9 mouse cellular contexts compared by ENCODE assay signal in genomic region chr4:133058513-133059480, GRCm38 (mm10). TPM values are rescaled to one million over a fixed set of nuclear protein-coding genes. Genes with fewer than 3 reads are reported as not detected.
DNase-seq lines count a peak whose midpoint lies in the region; ATAC-seq and TF ChIP-seq lines count a peak whose summit lies in the region.
"Had no signal": no experiment of that assay in that cellular context is flagged by ENCODE, and none has a peak within 500 bp of the region (broad histone marks: within the 10 kb centered on the region; RNA-seq: fewer than 3 reads in every experiment).

No protein-coding gene starts in this region.

- no peak for TF ChIP-seq CTCF in stomach, postnatal 0 days (IDR thresholded peaks at IDR 0.05; ENCODE audit: low read depth)

- peak overlapping the region; percentile 3; the same call in 1 of the 2 replicates for H3K4me2 ChIP-seq in heart, embryonic 11.5 days
- H3K4me2 ChIP-seq in neural tube, embryonic 11.5 days (ENCODE audit: low read depth): no peak overlapping the region
- no peak overlapping the region for H3K4me2 ChIP-seq in limb, embryonic 15.5 days
- no peak overlapping the region; the same call in 1 of the 2 replicates for H3K4me2 ChIP-seq in stomach, postnatal 0 days (replicated peaks; ENCODE audit: low read depth)

- H3K36me3 ChIP-seq in heart, embryonic 11.5 days (ENCODE audit: control insufficient read depth, insufficient read depth, low read length): peaks cover 32% of the 10 kb centered on the region
- H3K36me3 ChIP-seq in neural tube, embryonic 11.5 days (ENCODE audit: control insufficient read depth, insufficient read depth, low read length): peaks cover 25% of the 10 kb centered on the region
- peaks cover 62% of the 10 kb centered on the region for H3K36me3 ChIP-seq in limb, embryonic 15.5 days
- peaks cover 20% of the 10 kb centered on the region for H3K36me3 ChIP-seq in stomach, postnatal 0 days (ENCODE audit: control insufficient read depth, insufficient read depth, low read length)

- H3K4me3 ChIP-seq in heart, embryonic 11.5 days (ENCODE audit: low read depth, low read length): no peak overlapping the region
- H3K4me3 ChIP-seq in neural tube, embryonic 11.5 days (ENCODE audit: low read depth, low read length): no peak overlapping the region
- no peak overlapping the region for H3K4me3 ChIP-seq in limb, embryonic 15.5 days
- no peak overlapping the region for H3K4me3 ChIP-seq in stomach, postnatal 0 days (ENCODE audit: low read depth, low read length)

- H3K9me3 ChIP-seq in heart, embryonic 11.5 days (replicated peaks; ENCODE audit: control insufficient read depth, low read length): no peaks in the 10 kb centered on the region
- H3K9me3 ChIP-seq in neural tube, embryonic 11.5 days (ENCODE audit: control insufficient read depth, low read length): no peaks in the 10 kb centered on the region
- H3K9me3 ChIP-seq in limb, embryonic 15.5 days: no peaks in the 10 kb centered on the region
- H3K9me3 ChIP-seq in stomach, postnatal 0 days (ENCODE audit: control insufficient read depth, low read length): no peaks in the 10 kb centered on the region

- no peak for DNase-seq in heart, adult 8-10 months (ENCODE audit: low spot score)
- no peak for DNase-seq in neural tube, embryonic 11.5 days (ENCODE audit: low spot score)
- no peak for DNase-seq in neural tube, embryonic 10.5 days (ENCODE audit: extremely low spot score, low spot score)
- no peak for DNase-seq in stomach, postnatal 0 days (ENCODE audit: low spot score)
- no peak for DNase-seq in cerebellum, postnatal 25 days
- DNase-seq in gastrocnemius, postnatal 10 days: no peak

- peak overlapping the region; percentile 1 for H3K9ac ChIP-seq in heart, embryonic 11.5 days (ENCODE audit: low read depth, low read length)
- no peak overlapping the region for H3K9ac ChIP-seq in neural tube, embryonic 11.5 days (ENCODE audit: low read length)
- no peak overlapping the region for H3K9ac ChIP-seq in limb, embryonic 15.5 days
- H3K9ac ChIP-seq in stomach, postnatal 0 days (ENCODE audit: low read length): no peak overlapping the region

- no peak for TF ChIP-seq EP300 in stomach, postnatal 0 days (optimal IDR thresholded peaks at IDR 0.05)

- H3K4me1 ChIP-seq in heart, embryonic 11.5 days (ENCODE audit: control insufficient read depth, insufficient read depth, low read length): peaks cover 62% of the 10 kb centered on the region
- H3K4me1 ChIP-seq in neural tube, embryonic 11.5 days (ENCODE audit: control insufficient read depth, insufficient read depth, low read length): peaks cover 26% of the 10 kb centered on the region
- H3K4me1 ChIP-seq in limb, embryonic 15.5 days: peaks cover 64% of the 10 kb centered on the region
- peaks cover 17% of the 10 kb centered on the region for H3K4me1 ChIP-seq in stomach, postnatal 0 days (replicated peaks; ENCODE audit: control insufficient read depth, insufficient read depth)

- WGBS in heart, embryonic 11.5 days (ENCODE audit: insufficient replicate concordance): 52% methylated on average over 11 of the region's 11 CpGs
- 74% methylated on average over 11 of the region's 11 CpGs for WGBS in neural tube, embryonic 11.5 days
- 47% methylated on average over 11 of the region's 11 CpGs for WGBS in limb, embryonic 15.5 days
- WGBS in stomach, postnatal 0 days: 54% methylated on average over 11 of the region's 11 CpGs

- H3K27me3 ChIP-seq in heart, embryonic 11.5 days (ENCODE audit: control insufficient read depth, insufficient read depth, low read length): no peaks in the 10 kb centered on the region
- H3K27me3 ChIP-seq in neural tube, embryonic 11.5 days (ENCODE audit: control insufficient read depth, insufficient read depth, low read length): no peaks in the 10 kb centered on the region
- no peaks in the 10 kb centered on the region for H3K27me3 ChIP-seq in limb, embryonic 15.5 days
- no peaks in the 10 kb centered on the region for H3K27me3 ChIP-seq in stomach, postnatal 0 days (ENCODE audit: control insufficient read depth, insufficient read depth, low read length)

- no peak for ATAC-seq in heart, embryonic 11.5 days (replicated peaks; ENCODE audit: insufficient number of reproducible peaks, low FRiP score, low TSS enrichment)
- no peak for ATAC-seq in neural tube, embryonic 11.5 days (ENCODE audit: insufficient read depth, low FRiP score, low TSS enrichment)
- no peak for ATAC-seq in limb, embryonic 15.5 days (ENCODE audit: insufficient number of reproducible peaks, low FRiP score, low TSS enrichment, low read depth)
- no peak for ATAC-seq in stomach, postnatal 0 days (ENCODE audit: low FRiP score, low TSS enrichment)
- ATAC-seq: forebrain, embryonic 14.5 days had no signal

- peak overlapping the region; percentile 81 for H3K27ac ChIP-seq in heart, embryonic 11.5 days (ENCODE audit: low read depth, low read length)
- 0 out of 2 replicates have a peak overlapping the region, but pooled peaks have one; percentile 23 for H3K27ac ChIP-seq in neural tube, embryonic 11.5 days (ENCODE audit: low read depth, low read length)
- peak overlapping the region; percentile 81; the same call in 1 of the 2 replicates for H3K27ac ChIP-seq in limb, embryonic 15.5 days
- H3K27ac ChIP-seq in stomach, postnatal 0 days (replicated peaks): peak overlapping the region; percentile 53; the same call in 1 of the 2 replicates

RNA-seq across cellular contexts. Expression of gene Ahdc1, which starts 47.7 kb away (rescaled TPM):
- 7.0 and 9.1 TPM in 2 replicates for polyA plus RNA-seq in heart, embryonic 11.5 days (2014; fragmentation: Nextera tagmentation; extraction: Ambion mirVana)
- 10 to 100 TPM; 37.5 to 52.5 (median 45.0) TPM for total RNA-seq in heart, adult 8-10 months (2022)
- polyA plus RNA-seq in neural tube, embryonic 11.5 days (2014; fragmentation: Nextera tagmentation; extraction: Ambion mirVana): 6.1 and 7.2 TPM in 2 replicates
- polyA plus RNA-seq in limb, embryonic 15.5 days (2015; fragmentation: Nextera tagmentation; extraction: Ambion mirVana): 10.7 and 13.2 TPM in 2 replicates
- polyA plus RNA-seq in stomach, postnatal 0 days (2015; fragmentation: Nextera tagmentation; extraction: Ambion mirVana): 2.8 and 3.2 TPM in 2 replicates
- 10 to 100 TPM; 58.2 to 82.8 TPM for total RNA-seq in gastrocnemius, postnatal 10 days (2021)

Comparison
In these comparisons a context has a peak if more than half of its experiments do, and no peak if none do; other contexts are left out.
1. H3K27ac ChIP-seq: peak in every context shown above with its lines; median percentile 81 in heart, embryonic 11.5 days; 81 in limb, embryonic 15.5 days; 53 in stomach, postnatal 0 days; 23 in neural tube, embryonic 11.5 days.